Comparison of ENCODE assay signal across 29 mouse cellular contexts in genomic region chr1:31143571-31143970, GRCm38 (mm10). TPM values are rescaled to one million over a fixed set of nuclear protein-coding genes. Genes with fewer than 3 reads are reported as not detected.
"Had no signal": no experiment of that assay in that cellular context is flagged by ENCODE, and none has a peak within 500 bp of the region (broad histone marks: within the 10 kb centered on the region; RNA-seq: fewer than 3 reads in every experiment).

No protein-coding gene starts in this region.

- DNase-seq: liver, embryonic 13.5 days; liver, postnatal 0 days; lung, adult 2 months; lung, postnatal 10 days; midbrain, embryonic 14.5 days; retina, postnatal 1 day; right cerebral cortex, adult 18-20 months; right cerebral cortex, postnatal 25 days; right cerebral cortex, postnatal 4 days; spleen, adult 18-20 months; thymus, adult 2 months; thymus, postnatal 25 days; thymus, postnatal 4 days had no signal

- H3K27ac ChIP-seq: liver, embryonic 13.5 days; liver, embryonic 15.5 days; lung, embryonic 15.5 days; macrophage; midbrain, embryonic 10.5 days; midbrain, embryonic 12.5 days; neural tube, embryonic 13.5 days; neural tube, embryonic 15.5 days had no signal

- H3K27me3 ChIP-seq: liver, embryonic 13.5 days; liver, embryonic 15.5 days; lung, embryonic 15.5 days; midbrain, embryonic 12.5 days; neural tube, embryonic 13.5 days; neural tube, embryonic 15.5 days had no signal

- H3K4me3 ChIP-seq: liver, embryonic 13.5 days; liver, embryonic 15.5 days; lung, embryonic 15.5 days; midbrain, embryonic 10.5 days; midbrain, embryonic 12.5 days; myocyte; neural tube, embryonic 13.5 days; neural tube, embryonic 15.5 days had no signal

- ATAC-seq: liver, postnatal 0 days; midbrain, embryonic 16.5 days had no signal

- H3K4me1 ChIP-seq: liver, embryonic 13.5 days; liver, embryonic 15.5 days; midbrain, embryonic 10.5 days; midbrain, embryonic 12.5 days; neural tube, embryonic 13.5 days; neural tube, embryonic 15.5 days had no signal

- H3K9me3 ChIP-seq: liver, embryonic 13.5 days; liver, embryonic 15.5 days; lung, embryonic 15.5 days; midbrain, embryonic 10.5 days; midbrain, embryonic 12.5 days; neural tube, embryonic 13.5 days; neural tube, embryonic 15.5 days had no signal

- H3K4me2 ChIP-seq: liver, embryonic 13.5 days; liver, embryonic 15.5 days; lung, embryonic 15.5 days; midbrain, embryonic 12.5 days; neural tube, embryonic 13.5 days; neural tube, embryonic 15.5 days had no signal

- H3K9ac ChIP-seq: liver, embryonic 13.5 days; liver, embryonic 15.5 days; liver, postnatal 0 days; lung, embryonic 15.5 days; midbrain, embryonic 12.5 days; neural tube, embryonic 13.5 days; neural tube, embryonic 15.5 days had no signal

- H3K36me3 ChIP-seq: liver, embryonic 13.5 days; liver, embryonic 15.5 days; lung, embryonic 15.5 days; midbrain, embryonic 10.5 days; midbrain, embryonic 12.5 days; neural tube, embryonic 13.5 days; neural tube, embryonic 15.5 days had no signal

RNA-seq across cellular contexts. Expression of gene Lgsn, which starts 32.6 kb away (rescaled TPM):
- total RNA-seq: megakaryocyte progenitor cell, adult 5-6 weeks; megakaryocyte-erythroid progenitor cell, adult 5-6 weeks had no signal
- polyA plus RNA-seq: liver, embryonic 13.5 days; liver, embryonic 15.5 days; liver, postnatal 0 days; lung, embryonic 15.5 days; macrophage; midbrain, embryonic 10.5 days; midbrain, embryonic 12.5 days; midbrain, embryonic 14.5 days; midbrain, embryonic 16.5 days; myocyte; neural tube, embryonic 11.5 days; neural tube, embryonic 13.5 days; small intestine, adult 2 months; stomach, embryonic 14.5 days; stomach, embryonic 16.5 days; thymus, adult 2 months; urinary bladder, adult 2 months had no signal
